Mouse (Mus musculus) intestine, embryonic 14.5 days (tissue): ENCODE data around the gene Evc. TPM values are rescaled to one million over a fixed set of nuclear protein-coding genes. Genes with fewer than 3 reads are reported as not detected.

Experiments
- ATAC-seq: fragments of 200-750 bp; cut with Nextera tagmentation; replicated peaks from 2 replicates; pipeline ENCODE4 v1.8.0; 2017; ENCODE audit warnings: low read depth, moderate number of reproducible peaks, moderate TSS enrichment, moderate library complexity; ENCODE audit not compliant: low FRiP score, low TSS enrichment
- DNase-seq: peaks from one replicate; pipeline ENCODE4 v3.0.0-alpha.2; 2018; ENCODE audit warnings: low spot score
- H3K27ac ChIP-seq: fragments of 300-500 bp; sonication (generic); 2 replicates; pipeline ENCODE4 v1.5.1; 2014; ENCODE audit warnings: low read depth, mild to moderate bottlenecking, control low read depth
- H3K27me3 ChIP-seq: fragments of 300-500 bp; sonication (generic); replicated peaks from 2 replicates; pipeline ENCODE4 v1.6.1; 2014; ENCODE audit warnings: low read length, control low read depth; ENCODE audit not compliant: control insufficient read depth, insufficient read depth
- H3K36me3 ChIP-seq: fragments of 300-500 bp; sonication (generic); 2 replicates; pipeline ENCODE4 v1.6.1; 2014; ENCODE audit warnings: low read length, control low read depth; ENCODE audit not compliant: control insufficient read depth, insufficient read depth
- H3K4me1 ChIP-seq: fragments of 300-500 bp; sonication (generic); replicated peaks from 2 replicates; pipeline ENCODE4 v1.6.1; 2014; ENCODE audit warnings: low read length, control low read depth, mixed read lengths; ENCODE audit not compliant: control insufficient read depth, insufficient read depth
- H3K4me2 ChIP-seq: fragments of 300-500 bp; sonication (generic); 2 replicates; pipeline ENCODE4 v1.6.1; 2014; ENCODE audit warnings: low read length
- H3K4me3 ChIP-seq: fragments of 300-500 bp; sonication (generic); 2 replicates; pipeline ENCODE4 v1.5.1; 2014; ENCODE audit warnings: low read depth, low read length, control low read depth, mixed read lengths
- H3K9ac ChIP-seq: fragments of 300-500 bp; sonication (generic); 2 replicates; pipeline ENCODE4 v1.6.1; 2014; ENCODE audit warnings: mild to moderate bottlenecking, low read length
- H3K9me3 ChIP-seq: fragments of 300-500 bp; sonication (generic); 2 replicates; pipeline ENCODE4 v1.6.1; 2016; ENCODE audit warnings: low read length, control low read depth; ENCODE audit not compliant: control insufficient read depth
- WGBS: fragments of 180-500 bp; shearing (Covaris S2); extraction: QIAGEN DNeasy Blood & Tissue Kit; methylation state at CpG from one replicate; pipeline ENCODE4 v1.1.7; 2014; 5-methylcytosine and 5-hydroxymethylcytosine counted together
- polyA plus RNA-seq: library from polyadenylated mRNA; unstranded; fragments of >200 nt; fragmentation: Nextera tagmentation; extraction: Ambion mirVana; gene quantifications from 2 replicates; pipeline ENCODE4 v1.2.1, GENCODE M21; 2014

Evc gene
- polyA plus RNA-seq, 1 experiment from 2014 or later, result 14.3 TPM

DNA sequence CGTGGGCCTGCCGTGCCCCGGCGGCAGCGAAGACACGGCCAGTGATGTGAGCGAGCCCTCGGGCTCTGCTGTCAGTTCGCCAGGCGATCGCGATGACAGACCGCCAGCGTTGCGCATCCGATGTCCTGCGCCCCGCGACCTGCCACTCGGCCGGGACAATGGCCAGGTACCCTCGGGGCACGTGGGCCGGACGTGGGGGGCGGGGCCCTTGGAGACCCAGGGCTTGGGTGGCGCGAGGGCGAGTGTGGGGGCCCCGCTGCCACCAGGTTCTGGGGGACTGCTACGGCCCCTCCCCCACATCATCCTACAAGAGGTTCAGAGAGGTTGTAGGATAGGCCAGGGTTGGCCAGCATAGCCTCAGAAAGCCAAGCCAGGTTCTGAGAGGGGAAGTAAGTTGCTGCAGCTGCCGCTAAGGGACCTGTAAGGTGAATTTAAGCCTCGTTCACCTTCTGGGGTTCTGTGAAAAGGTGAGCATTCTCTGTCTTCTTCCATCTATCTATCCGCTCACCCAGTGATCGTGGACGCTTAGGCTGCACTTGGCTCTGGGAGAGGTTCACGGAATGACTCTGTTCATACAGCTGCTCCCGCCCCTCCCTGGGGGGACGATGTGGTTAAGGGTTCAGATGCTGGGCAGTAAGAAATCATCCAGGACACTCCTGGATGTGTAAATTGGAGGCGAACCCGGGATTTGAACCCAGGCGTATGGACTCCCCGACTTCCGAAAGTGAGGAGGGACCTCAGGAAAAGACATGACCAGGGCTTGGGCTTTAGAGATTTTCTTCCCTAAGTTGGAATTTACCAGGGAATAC is 94.1 kb downstream of the Evc start:
- ATAC-seq (no peak), DNase-seq (peak; percentile 54)
- Histone ChIP-seq H3K9ac (no peak overlapping the region), H3K4me2 (peak overlapping the region; percentile 63), H3K4me1 (peaks cover 9% of the 10 kb centered on the region), H3K27me3 (peaks cover 74% of the 10 kb centered on the region), H3K36me3 (no peaks in the 10 kb centered on the region), H3K4me3 (peak overlapping the region; percentile 37), H3K9me3 (no peaks in the 10 kb centered on the region), H3K27ac (no peak overlapping the region)
- 11% methylated on average over 43 of the region's 44 CpGs for WGBS

GRCm38 (mm10) chr5:37241651-37242151 is 95.0 kb downstream of the Evc start, which contains the start of gene Crmp1:
Crmp1 (plus strand) TSS chr5:37241940.
- WGBS, result 2% methylated on average over 52 of the region's 56 CpGs
- peaks cover 68% of the 10 kb centered on the region for H3K27me3 ChIP-seq
- H3K9me3 ChIP-seq, result no peaks in the 10 kb centered on the region
- peak; percentile 75 for DNase-seq
- H3K9ac ChIP-seq, result no peak within 1 kb of the TSS
- H3K4me2 ChIP-seq, result peak within 1 kb of the TSS; percentile 63
- H3K4me3 ChIP-seq, result peak within 1 kb of the TSS; percentile 37
- ATAC-seq, result peak; percentile 73
- H3K4me1 ChIP-seq, result peaks cover 9% of the 10 kb centered on the region
- no peaks in the 10 kb centered on the region for H3K36me3 ChIP-seq
- H3K27ac ChIP-seq, result no peak within 1 kb of the TSS

GRCm38 (mm10) chr5:37241224-37241623 is 95.5 kb downstream of the Evc start:
- Histone ChIP-seq H3K4me3 (peak overlapping the region; percentile 37), H3K9me3 (no peaks in the 10 kb centered on the region), H3K27ac (no peak overlapping the region), H3K4me2 (no peak overlapping the region; the same call in 1 of the 2 replicates), H3K36me3 (no peaks in the 10 kb centered on the region), H3K4me1 (peaks cover 9% of the 10 kb centered on the region), H3K27me3 (peaks cover 64% of the 10 kb centered on the region), H3K9ac (no peak overlapping the region)
- ATAC-seq (no peak), DNase-seq (peak; percentile 52)
- 13% methylated on average over 9 of the region's 9 CpGs for WGBS

DNA sequence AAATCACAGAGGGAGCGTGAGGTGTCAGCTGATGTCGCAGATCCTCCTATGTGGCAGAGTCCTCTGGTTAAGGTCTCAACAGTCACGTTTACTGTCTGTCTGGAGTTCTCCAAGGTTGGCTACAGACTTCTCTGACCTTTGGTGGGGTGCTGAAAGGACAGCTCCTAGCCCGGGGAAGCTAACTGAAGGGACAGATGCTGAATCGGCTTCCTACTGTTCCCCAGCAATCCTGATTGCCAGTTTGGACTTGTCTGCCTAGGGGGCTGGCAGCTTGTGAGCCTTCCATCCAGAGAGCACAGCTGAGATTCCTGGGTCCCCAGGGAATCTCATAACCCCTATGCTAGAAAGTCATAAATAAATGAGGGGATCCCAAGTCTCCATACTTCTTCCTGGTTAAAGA is 96.1 kb downstream of the Evc start:
- H3K36me3 ChIP-seq, result no peaks in the 10 kb centered on the region
- H3K4me1 ChIP-seq, result peaks cover 9% of the 10 kb centered on the region
- no peak overlapping the region for H3K27ac ChIP-seq
- H3K4me2 ChIP-seq, result no peak overlapping the region
- H3K9me3 ChIP-seq, result no peaks in the 10 kb centered on the region
- no peak overlapping the region for H3K9ac ChIP-seq
- DNase-seq (peak; percentile 90), ATAC-seq (no peak)
- H3K4me3 ChIP-seq, result no peak overlapping the region
- peaks cover 57% of the 10 kb centered on the region for H3K27me3 ChIP-seq
- WGBS, result 3% methylated on average over 5 of the region's 5 CpGs

Other genes with a start within 250 kb of the Evc start
- gene Crmp1, start 95.0 kb downstream of the Evc start, polyA plus RNA-seq, result 46.4 and 49.8 TPM in 2 replicates
- 16.4 and 16.7 TPM in 2 replicates for gene Evc2, start 1.6 kb upstream of the Evc start, polyA plus RNA-seq